Mouse (Mus musculus) effector memory CD4-positive, alpha-beta T cell, adult 7 months (primary cell): ENCODE measurements around the gene Reg3d. TPM values are rescaled to one million over a fixed set of nuclear protein-coding genes. Genes with fewer than 3 reads are reported as not detected.

Experiments
- polyA plus RNA-seq: library from polyadenylated mRNA; unstranded; fragments of 100-300 nt; shearing (Covaris generic); gene quantifications from one replicate; pipeline ENCODE4 v1.2.1, GENCODE M21; 2017

Gene Reg3d
- not detected for polyA plus RNA-seq

DNA sequence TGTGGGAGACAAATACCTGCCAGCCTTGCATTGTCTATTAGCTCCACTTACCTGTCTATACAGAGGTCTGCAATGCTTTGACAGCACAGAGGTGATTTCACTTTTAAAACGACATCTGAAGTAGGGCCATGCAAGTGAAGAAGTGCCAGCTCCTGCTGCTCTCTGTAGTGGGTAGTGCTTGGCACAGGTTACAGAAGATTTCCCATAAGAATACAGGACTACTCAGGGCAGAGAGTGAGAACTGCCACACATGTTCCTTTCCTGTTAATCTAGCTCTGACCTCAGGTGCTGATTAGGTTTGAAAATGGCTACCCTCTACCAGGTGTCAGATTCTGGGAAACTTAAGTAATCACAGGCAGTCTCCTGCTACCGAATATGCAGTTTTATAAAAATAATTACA lies at the start of gene Reg3d:
Gene Reg3d (minus strand): TSS at position 101 of the 400 bp plus-strand sequence.

GRCm38 (mm10) chr6:78422411-78422810 lies 43.7 kb upstream of the Reg3d start, which contains the start of gene Reg1:
Reg1 (plus strand) TSS chr6:78422711.

GRCm38 (mm10) chr6:78395323-78395722 lies 16.7 kb upstream of the Reg3d start, which contains the start of gene Reg2:
Reg2 (plus strand) TSS chr6:78395623.

DNA sequence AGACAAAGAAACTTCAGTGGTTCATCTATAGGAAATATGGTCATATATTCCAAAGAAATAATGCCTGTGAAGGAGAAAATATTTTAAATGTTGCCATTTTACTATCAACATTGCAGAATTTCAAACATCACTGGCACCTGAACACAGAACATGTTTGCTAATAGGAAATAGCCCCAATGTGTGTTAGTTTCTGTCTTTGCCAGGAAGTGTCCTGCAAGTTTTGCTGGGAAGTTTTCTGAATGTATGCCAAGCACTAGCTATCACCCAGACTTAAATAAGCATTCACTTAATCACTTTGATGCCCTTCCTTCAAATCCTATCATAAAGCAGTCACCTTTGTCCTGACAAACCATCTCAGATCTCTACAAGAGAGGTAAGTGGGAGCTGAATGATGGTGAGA lies 1.7 kb upstream of the Reg3d start, which contains the start of gene Reg3a:
Gene Reg3a (plus strand): TSS at position 301 of the 400 bp plus-strand sequence.

GRCm38 (mm10) chr6:78370357-78370756 lies 8.3 kb downstream of the Reg3d start, which contains the start of gene Reg3b:
Reg3b (plus strand) TSS chr6:78370657.

Other genes with a start within 250 kb of the Reg3d start
- not detected for gene Reg3b, start 8.2 kb downstream of the Reg3d start, polyA plus RNA-seq
- not detected for gene Reg3a, start 1.8 kb upstream of the Reg3d start, polyA plus RNA-seq
- gene Reg2, start 16.8 kb upstream of the Reg3d start, polyA plus RNA-seq: not detected
- gene Reg1, start 43.8 kb upstream of the Reg3d start, polyA plus RNA-seq: not detected
- gene Reg3g, start 90.0 kb upstream of the Reg3d start, polyA plus RNA-seq: not detected